Mouse (Mus musculus): Measurements from ENCODE around the gene Ltv1.

GRCm38 (mm10) chr10:13140434-13140833 lies 52.5 kb downstream of the Ltv1 start:
- TF ChIP-seq CTCF (IDR thresholded peaks at IDR 0.05): no peak
- TF ChIP-seq POLR2A (IDR thresholded peaks at IDR 0.05; ENCODE audit: insufficient read depth, low read depth, low read length): no peak
- TF ChIP-seq EP300 (IDR thresholded peaks at IDR 0.05; ENCODE audit: insufficient read depth, low read depth, low read length): no peak

Measured in heart, adult 2 months (tissue).